Mouse (Mus musculus) brain, embryonic 18.5 days (tissue): Measurements from ENCODE around the gene Olfr901.
"Not testable (repeated sequence)": the region's sequence is repeated elsewhere in the genome, so short reads cannot be mapped to it uniquely, and the experiment has no call there.

Experiments
- DNase-seq: peaks from one replicate; pipeline ENCODE4 v3.0.0-alpha.2; 2012; ENCODE audit warnings: low read depth, low spot score

Gene Olfr901

DNA sequence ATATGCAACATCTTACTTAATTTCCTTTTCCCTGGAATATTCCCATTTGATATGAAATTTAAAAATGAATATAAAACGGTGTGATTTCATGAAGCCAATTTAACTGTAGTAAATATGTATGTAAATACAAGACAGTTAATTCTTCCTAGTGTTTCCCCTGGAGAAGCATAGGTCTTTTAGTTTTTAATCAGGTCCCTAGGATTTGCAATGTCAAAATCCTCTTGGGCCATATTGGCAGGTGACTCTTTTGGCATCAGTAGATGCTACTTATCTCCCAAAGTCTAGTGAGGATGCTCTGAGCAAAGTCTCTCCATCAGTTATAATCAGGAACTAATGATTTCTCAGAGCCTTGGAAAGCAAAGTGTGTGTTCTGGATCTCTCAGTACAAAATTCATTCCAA, at the start of gene Olfr901:
Gene Olfr901 (plus strand): TSS at position 301 of the 400 bp plus-strand sequence.
- DNase-seq, result no peak

DNA sequence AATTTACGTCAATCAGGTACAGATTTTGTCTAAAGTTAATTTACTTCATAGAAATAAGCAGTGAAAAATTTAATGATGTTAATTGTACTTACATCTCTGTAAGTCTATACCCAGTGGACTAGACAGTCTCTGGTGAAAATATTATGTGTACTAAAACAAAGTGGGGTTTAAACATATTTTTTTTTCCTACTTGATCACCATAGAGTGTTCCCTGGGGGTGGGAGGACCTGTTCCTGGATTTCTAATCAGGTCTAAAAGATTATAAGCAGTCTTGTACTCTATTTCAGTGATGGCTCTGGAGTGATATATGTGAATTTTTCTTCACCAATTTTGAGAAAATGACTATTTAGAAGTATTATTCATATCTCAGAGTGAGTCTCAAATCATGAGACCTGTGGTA, 27.9 kb upstream of the Olfr901 start, which contains the start of gene Olfr147:
Gene Olfr147 (plus strand): TSS at position 301 of the 400 bp plus-strand sequence.
- no peak for DNase-seq

DNA sequence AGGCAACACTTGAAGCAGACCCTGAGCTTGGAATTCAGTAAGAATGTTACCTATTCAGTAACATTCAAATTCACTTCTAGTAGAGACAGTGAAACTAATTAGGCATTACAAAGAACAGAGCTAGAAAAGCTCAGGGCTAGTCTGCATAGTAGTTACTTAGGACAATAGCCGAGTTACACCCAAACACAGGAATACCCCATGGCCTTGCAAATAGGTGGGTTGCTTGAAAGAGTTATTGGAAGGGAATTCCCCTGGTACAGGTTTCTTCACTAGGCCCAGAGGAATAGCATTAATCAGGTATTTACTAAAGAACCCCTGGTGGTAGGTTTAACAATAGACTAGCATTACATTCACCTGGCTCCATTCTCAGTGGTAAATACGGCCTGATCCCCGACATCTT, 21.8 kb upstream of the Olfr901 start:
- not testable (repeated sequence) for DNase-seq

DNA sequence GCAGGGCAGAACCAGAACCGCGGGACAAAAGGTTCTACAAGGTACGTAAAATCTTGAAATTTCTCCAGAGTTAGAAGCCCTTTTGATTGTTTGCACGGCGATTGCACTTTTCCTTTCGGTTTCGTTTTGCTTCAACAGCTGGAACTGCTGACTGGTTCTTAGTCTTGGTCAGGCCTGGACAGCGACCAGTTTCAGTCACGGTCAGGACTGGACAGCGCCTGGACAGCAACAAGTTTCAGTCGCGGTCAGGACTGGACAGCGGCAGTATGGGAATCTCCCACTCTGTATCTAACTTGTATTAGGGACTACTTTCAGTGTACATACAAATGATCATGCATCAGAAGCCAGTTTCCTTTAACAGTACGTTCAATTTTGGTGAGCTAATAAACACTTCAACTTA, 15.8 kb upstream of the Olfr901 start:
- DNase-seq, result not testable (repeated sequence)

DNA sequence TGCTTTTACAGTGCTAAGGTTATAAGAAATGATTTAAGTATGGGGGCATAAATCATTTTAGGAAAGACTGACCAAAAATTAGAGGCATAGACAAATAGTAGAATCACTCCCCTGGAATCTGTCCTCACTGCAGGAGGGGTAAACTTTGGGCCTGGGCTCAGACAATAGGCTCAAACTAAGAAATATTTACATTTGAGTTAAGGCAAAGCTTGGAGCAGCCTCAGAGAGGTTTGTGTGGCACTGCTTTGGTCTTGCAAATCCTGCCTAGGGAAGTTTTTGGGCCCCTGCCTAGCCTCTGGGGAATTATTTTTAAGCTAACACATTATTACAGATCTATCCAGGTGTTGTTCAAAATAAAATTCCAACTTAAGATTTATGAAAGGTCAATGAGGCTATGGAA, 5.5 kb upstream of the Olfr901 start:
- no peak for DNase-seq

DNA sequence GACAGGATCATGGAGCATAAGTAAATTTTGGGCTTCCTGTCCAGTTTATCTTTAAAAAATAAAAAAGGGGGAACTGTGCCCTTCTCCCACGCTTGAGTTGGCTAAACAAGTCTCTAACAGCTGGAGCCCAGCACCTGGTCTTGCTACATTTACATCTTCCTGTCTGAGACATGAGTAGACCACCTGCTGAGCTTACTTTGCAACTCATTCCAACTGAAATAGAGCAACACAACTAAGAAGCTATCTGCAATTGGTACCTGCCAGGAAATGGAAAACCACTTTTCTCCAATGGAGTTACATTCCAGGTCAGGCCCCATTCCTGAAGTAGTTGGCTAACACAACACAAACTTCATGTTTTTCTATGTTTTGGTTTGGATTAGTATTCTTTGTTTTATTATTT, 2.2 kb upstream of the Olfr901 start:
- no peak for DNase-seq

DNA sequence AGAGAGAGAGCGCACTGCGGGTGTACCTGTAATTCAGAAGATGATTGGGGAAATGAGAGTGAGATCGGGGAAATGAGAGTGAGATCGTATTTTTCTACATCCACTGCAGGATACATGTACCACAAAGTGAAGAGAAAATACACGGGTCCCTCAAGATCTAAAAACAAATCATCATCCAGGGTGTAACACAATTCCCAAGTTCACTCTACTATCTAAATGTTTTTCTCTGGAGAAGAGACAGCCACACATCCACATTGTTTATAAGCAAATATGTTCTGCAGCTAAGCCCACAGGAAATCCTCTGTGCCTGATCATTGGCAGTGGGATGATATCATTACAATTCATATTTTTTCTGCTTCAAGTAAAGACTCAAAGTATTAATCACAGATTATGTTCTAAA, 18.1 kb downstream of the Olfr901 start, which contains the start of gene Olfr902:
Gene Olfr902 (plus strand): TSS at position 301 of the 400 bp plus-strand sequence.
- DNase-seq, result no peak

DNA sequence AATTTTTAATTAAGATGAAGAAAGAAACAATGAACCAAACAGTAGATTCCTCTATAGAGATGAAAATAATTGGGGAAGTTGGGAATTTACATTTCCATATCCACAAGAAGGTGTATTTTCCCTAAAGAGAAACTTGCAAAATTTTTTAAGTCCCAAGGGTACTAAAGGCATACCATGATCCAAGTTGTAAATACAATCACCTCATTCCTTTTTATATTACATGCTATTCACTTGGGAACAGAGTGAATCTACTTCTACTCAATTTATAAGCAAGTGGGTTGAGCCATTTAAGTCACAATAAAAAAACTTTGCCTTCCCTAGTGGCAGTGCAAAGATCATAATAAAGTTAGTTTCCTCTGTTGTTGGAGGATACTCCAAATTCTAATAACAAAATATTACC, 33.6 kb downstream of the Olfr901 start, which contains the start of gene Olfr904:
Gene Olfr904 (plus strand): TSS at position 301 of the 400 bp plus-strand sequence.
- no peak for DNase-seq

DNA sequence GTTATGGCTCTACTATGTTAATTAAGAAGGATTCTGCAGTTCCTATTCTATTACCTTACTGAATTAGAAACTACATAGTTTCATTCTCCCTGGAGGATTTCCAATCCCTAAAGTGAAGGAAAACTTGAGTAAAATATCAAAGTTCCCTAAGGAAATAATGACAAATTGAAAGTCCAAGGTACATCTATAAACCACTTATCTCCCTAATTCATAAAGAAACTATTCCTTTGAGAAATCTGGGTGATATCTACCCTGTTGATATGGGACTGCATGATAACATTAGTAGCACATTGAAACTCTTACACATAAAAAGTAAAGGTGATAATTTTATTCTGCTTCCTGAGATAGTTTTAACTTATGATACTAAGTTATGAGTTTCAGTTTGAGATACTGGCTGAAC, 41.6 kb downstream of the Olfr901 start, which contains the start of gene Olfr905:
Gene Olfr905 (plus strand): TSS at position 301 of the 400 bp plus-strand sequence.
- DNase-seq, result no peak
